Mouse (Mus musculus) CH12.LX (cell line): ENCODE measurements at regions not wholly inside any gene's neighbourhood (a gene's known extent, or its start where the extent isn't known, plus 50 kb on each side); places are given as distances from the start of the nearest gene placed in this dataset.

ENCODE experiments used
- DNase-seq: peaks from one replicate; pipeline ENCODE4 v3.0.0-alpha.2; 2013; ENCODE audit errors: extremely low read depth
- H3K27ac ChIP-seq: 2 replicates; pipeline ENCODE4 v1.5.1; 2012; ENCODE audit warnings: low read depth, mild to moderate bottlenecking, control low read depth, moderate library complexity; ENCODE audit not compliant: insufficient read depth
- H3K27me3 ChIP-seq: replicated peaks from 2 replicates; pipeline ENCODE3; 2012; ENCODE audit warnings: inconsistent platforms
- H3K36me3 ChIP-seq, 2 experiments: replicated peaks in 1 of 2; 2 replicates each; pipeline versions ENCODE3 to v1.6.1; 2012; ENCODE audit warnings: inconsistent platforms in 1 of 2, low read length in 1 of 2, mild to moderate bottlenecking in 1 of 2, mixed read lengths in 1 of 2, moderate library complexity in 1 of 2; ENCODE audit not compliant: control insufficient read depth in 1 of 2, insufficient read depth in 1 of 2
- H3K4me1 ChIP-seq, 2 experiments: 2 replicates each; pipeline ENCODE4 v1.6.1; 2012; ENCODE audit warnings: inconsistent platforms in 1 of 2, moderate library complexity in 1 of 2; ENCODE audit not compliant: insufficient read depth in 2 of 2, control insufficient read depth in 1 of 2
- H3K4me2 ChIP-seq: 2 replicates; pipeline ENCODE4 v1.6.1; 2012; ENCODE audit warnings: low read depth, mild to moderate bottlenecking, control low read depth; ENCODE audit not compliant: poor library complexity, insufficient read depth, severe bottlenecking
- H3K4me3 ChIP-seq, 3 experiments: fragments of 150-350 bp in 1 of 3; sonication (generic) in 1 of 3; replicated peaks in 1 of 3; 2 replicates each; pipeline versions ENCODE3 to v1.5.1; 2011 to 2012; ENCODE audit warnings: low read depth in 2 of 3, low read length in 2 of 3, mild to moderate bottlenecking in 2 of 3, moderate library complexity in 2 of 3, control low read depth in 1 of 3, improper control_type of control experiment in 1 of 3, inconsistent platforms in 1 of 3, mixed read lengths in 1 of 3; ENCODE audit not compliant: poor library complexity in 1 of 3
- H3K79me2 ChIP-seq: replicated peaks from 2 replicates; pipeline ENCODE4 v1.6.1; 2012; ENCODE audit warnings: mild to moderate bottlenecking, moderate library complexity; ENCODE audit not compliant: control insufficient read depth, poor library complexity, insufficient read depth, severe bottlenecking; ENCODE audit errors: extremely low read depth
- H3K9ac ChIP-seq: 2 replicates; pipeline ENCODE4 v1.6.1; 2012; ENCODE audit warnings: low read depth, mild to moderate bottlenecking, control low read depth, moderate library complexity; ENCODE audit not compliant: insufficient read depth
- H3K9me3 ChIP-seq: replicated peaks from 2 replicates; pipeline ENCODE3; 2012; ENCODE audit warnings: low read length, inconsistent platforms, mixed read lengths
- CHD1 ChIP-seq: IDR thresholded peaks from 2 replicates; pipeline ENCODE4 v1.6.1; 2012; ENCODE audit warnings: low read depth, low read length, improper control_type of control experiment, inconsistent platforms
- CHD2 ChIP-seq: IDR thresholded peaks from 2 replicates; pipeline ENCODE4 v1.6.1; 2011; ENCODE audit warnings: low read length, improper control_type of control experiment
- CTCF ChIP-seq, 2 experiments: IDR thresholded peaks in 1 of 2; conservative IDR thresholded peaks in 1 of 2; 2 replicates each; pipeline ENCODE4 v1.5.1; 2011 to 2012; ENCODE audit warnings: low read depth in 2 of 2, low read length in 2 of 2, improper control_type of control experiment in 1 of 2, inconsistent platforms in 1 of 2, mild to moderate bottlenecking in 1 of 2, moderate library complexity in 1 of 2
- E2F4 ChIP-seq: IDR thresholded peaks from 2 replicates; pipeline ENCODE4 v1.6.1; 2011; ENCODE audit warnings: low read depth, low read length, improper control_type of control experiment; ENCODE audit not compliant: insufficient replicate concordance
- ELF1 ChIP-seq: IDR thresholded peaks from 2 replicates; pipeline ENCODE4 v1.6.1; 2014; ENCODE audit warnings: low read depth, mild to moderate bottlenecking, inconsistent platforms, low read length, improper control_type of control experiment
- EP300 ChIP-seq: IDR thresholded peaks from 2 replicates; pipeline ENCODE4 v1.6.1; 2011; ENCODE audit warnings: low read length, improper control_type of control experiment
- IRF4 ChIP-seq: IDR thresholded peaks from 2 replicates; pipeline ENCODE4 v1.6.1; 2014; ENCODE audit warnings: low read depth, mild to moderate bottlenecking, inconsistent platforms, low read length, improper control_type of control experiment
- JUN ChIP-seq: IDR thresholded peaks from 2 replicates; pipeline ENCODE4 v1.6.1; 2011; ENCODE audit warnings: low read depth, mild to moderate bottlenecking, low read length, improper control_type of control experiment, moderate library complexity; ENCODE audit not compliant: insufficient read depth
- JUND ChIP-seq: conservative IDR thresholded peaks from 2 replicates; pipeline ENCODE4 v1.6.1; 2011; ENCODE audit warnings: low read depth, low read length, improper control_type of control experiment
- KAT2A ChIP-seq: IDR thresholded peaks from 2 replicates; pipeline ENCODE4 v1.6.1; 2012; ENCODE audit warnings: low read length, improper control_type of control experiment, inconsistent platforms; ENCODE audit not compliant: insufficient replicate concordance
- MAFK ChIP-seq: IDR thresholded peaks from 2 replicates; pipeline ENCODE4 v1.6.1; 2011; ENCODE audit warnings: low read length, improper control_type of control experiment; ENCODE audit not compliant: insufficient replicate concordance
- MAX ChIP-seq: IDR thresholded peaks from 2 replicates; pipeline ENCODE4 v1.6.1; 2011; ENCODE audit warnings: low read length, improper control_type of control experiment
- MAZ ChIP-seq: IDR thresholded peaks from 2 replicates; pipeline ENCODE4 v1.6.1; 2012; ENCODE audit warnings: low read depth, mild to moderate bottlenecking, inconsistent platforms, low read length, improper control_type of control experiment, moderate library complexity
- MEF2A ChIP-seq: IDR thresholded peaks from 2 replicates; pipeline ENCODE4 v1.6.1; 2014; ENCODE audit warnings: low read depth, mild to moderate bottlenecking, inconsistent platforms, low read length, improper control_type of control experiment, borderline replicate concordance
- MXI1 ChIP-seq: IDR thresholded peaks from 2 replicates; pipeline ENCODE4 v1.6.1; 2011; ENCODE audit warnings: mild to moderate bottlenecking, low read depth, low read length, improper control_type of control experiment
- MYC ChIP-seq: IDR thresholded peaks from 2 replicates; pipeline ENCODE4 v1.6.1; 2011; ENCODE audit warnings: low read depth, mild to moderate bottlenecking, improper control_type of control experiment, low read length
- NRF1 ChIP-seq: IDR thresholded peaks from 2 replicates; pipeline ENCODE4 v1.6.1; 2014; ENCODE audit warnings: low read depth, mild to moderate bottlenecking, inconsistent platforms, low read length, improper control_type of control experiment, moderate library complexity
- PAX5 ChIP-seq: IDR thresholded peaks from 2 replicates; pipeline ENCODE4 v1.6.1; 2012; ENCODE audit warnings: low read length, inconsistent platforms, mixed read lengths
- POLR2A ChIP-seq: IDR thresholded peaks from 2 replicates; pipeline ENCODE4 v1.6.1; 2011; ENCODE audit warnings: low read depth, mild to moderate bottlenecking, improper control_type of control experiment, low read length
- RAD21 ChIP-seq: IDR thresholded peaks from 2 replicates; pipeline ENCODE4 v1.6.1; 2011; ENCODE audit warnings: low read depth, mild to moderate bottlenecking, low read length, improper control_type of control experiment, moderate library complexity
- RCOR1 ChIP-seq: conservative IDR thresholded peaks from 2 replicates; pipeline ENCODE4 v1.6.1; 2012; ENCODE audit warnings: low read depth, mild to moderate bottlenecking, inconsistent platforms, low read length, improper control_type of control experiment
- SMC3 ChIP-seq: IDR thresholded peaks from 2 replicates; pipeline ENCODE4 v1.6.1; 2011; ENCODE audit warnings: low read depth, low read length, improper control_type of control experiment
- TBP ChIP-seq: conservative IDR thresholded peaks from 2 replicates; pipeline ENCODE4 v1.6.1; 2011; ENCODE audit warnings: low read depth, low read length, improper control_type of control experiment
- TCF12 ChIP-seq: IDR thresholded peaks from 2 replicates; pipeline ENCODE4 v1.6.1; 2014; ENCODE audit warnings: low read depth, mild to moderate bottlenecking, inconsistent platforms, low read length, improper control_type of control experiment
- UBTF ChIP-seq: IDR thresholded peaks from 2 replicates; pipeline ENCODE4 v1.6.1; 2012; ENCODE audit warnings: low read depth, mild to moderate bottlenecking, inconsistent platforms, low read length, improper control_type of control experiment, moderate library complexity
- USF1 ChIP-seq: IDR thresholded peaks from 2 replicates; pipeline ENCODE4 v1.6.1; 2014; ENCODE audit warnings: low read depth, mild to moderate bottlenecking, inconsistent platforms, low read length, improper control_type of control experiment
- USF2 ChIP-seq: conservative IDR thresholded peaks from 2 replicates; pipeline ENCODE4 v1.6.1; 2011; ENCODE audit warnings: low read depth, low read length, improper control_type of control experiment
- ZC3H11A ChIP-seq: IDR thresholded peaks from 2 replicates; pipeline ENCODE4 v1.6.1; 2012; ENCODE audit warnings: low read depth, mild to moderate bottlenecking, inconsistent platforms, low read length, improper control_type of control experiment
- ZKSCAN1 ChIP-seq: IDR thresholded peaks from 2 replicates; pipeline ENCODE4 v1.6.1; 2012; ENCODE audit warnings: low read depth, inconsistent platforms, low read length, improper control_type of control experiment, borderline replicate concordance
- ZNF384 ChIP-seq: IDR thresholded peaks from 2 replicates; pipeline ENCODE4 v1.6.1; 2012; ENCODE audit warnings: low read depth, low read length, improper control_type of control experiment, inconsistent platforms
- dilution Hi-C: fragments of 300-500 bp; cut with MboI; formaldehyde crosslinking; loops from 2 replicates; pipeline ENCODE4 v1.14.3; 2020; ENCODE audit warnings: low sequenced_read_pairs; ENCODE audit not compliant: extremely low pct_unique_long_range_greater_than_20kb, extremely low pct_ligation_motif_present
- in situ Hi-C: fragments of 300-500 bp; cut with MboI; formaldehyde crosslinking; loops from 3 replicates; pipeline ENCODE4 v1.14.3; 2019; ENCODE audit warnings: low sequenced_read_pairs, low pct_ligation_motif_present, low pct_unique_long_range_greater_than_20kb, mixed read lengths

DNA sequence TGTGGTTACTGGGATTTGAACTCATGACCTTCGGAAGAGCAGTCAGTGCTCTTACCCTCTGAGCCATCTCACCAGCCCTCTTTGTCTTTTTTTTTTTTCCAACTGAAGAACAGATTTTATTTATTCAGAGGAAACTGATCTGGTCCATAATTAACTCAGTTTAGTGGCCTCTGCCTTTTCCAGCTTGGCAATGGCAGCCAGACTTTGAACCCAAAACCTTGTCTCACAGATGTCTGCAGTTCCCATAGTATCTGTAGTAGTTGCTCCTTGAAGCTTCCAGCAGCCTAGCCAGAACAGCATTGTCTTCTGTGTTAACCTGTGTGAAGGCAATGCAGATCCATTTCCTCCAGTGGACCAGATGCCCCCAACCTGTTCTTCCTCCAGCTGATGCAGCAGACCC lies 64.2 kb upstream of the Daam1 start:
- H3K4me2 ChIP-seq, result no peak overlapping the region
- H3K27me3 ChIP-seq, result no peaks in the 10 kb centered on the region
- peaks cover 0 to 2% of the 10 kb centered on the region in 2 experiments; a peak in 1 of 4 replicates for H3K4me1 ChIP-seq
- TF ChIP-seq NRF1 (no peak), MXI1 (no peak), JUND (no peak), ELF1 (no peak), ZC3H11A (no peak), MAZ (no peak), RAD21 (no peak), RCOR1 (no peak), IRF4 (no peak), E2F4 (no peak), CHD2 (no peak), ZKSCAN1 (no peak), SMC3 (no peak), CHD1 (no peak), MAX (no peak), USF2 (no peak), CTCF (conservative IDR thresholded peaks at IDR 0.05 in 1 of 2, IDR thresholded peaks at IDR 0.05 in 1 of 2; ENCODE audit: low read depth in 2 of 2, low read length in 2 of 2) (no peak), TBP (no peak), PAX5 (no peak), MYC (no peak)
- TF ChIP-seq, all 38 proteins: peak for 0
- Histone ChIP-seq H3K4me3 (no peak overlapping the region), H3K27ac (no peak overlapping the region), H3K79me2 (no peaks in the 10 kb centered on the region), H3K9ac (no peak overlapping the region), H3K36me3 (no peaks in the 10 kb centered on the region), H3K9me3 (peaks cover 1% of the 10 kb centered on the region)
- dilution Hi-C loops, result no loop called here
- in situ Hi-C loops, result loop anchor here (25.0 kb wide), 1 partner anchor 646 kb away; the partner anchor contains the start of gene Rtn1
- no peak for DNase-seq

DNA sequence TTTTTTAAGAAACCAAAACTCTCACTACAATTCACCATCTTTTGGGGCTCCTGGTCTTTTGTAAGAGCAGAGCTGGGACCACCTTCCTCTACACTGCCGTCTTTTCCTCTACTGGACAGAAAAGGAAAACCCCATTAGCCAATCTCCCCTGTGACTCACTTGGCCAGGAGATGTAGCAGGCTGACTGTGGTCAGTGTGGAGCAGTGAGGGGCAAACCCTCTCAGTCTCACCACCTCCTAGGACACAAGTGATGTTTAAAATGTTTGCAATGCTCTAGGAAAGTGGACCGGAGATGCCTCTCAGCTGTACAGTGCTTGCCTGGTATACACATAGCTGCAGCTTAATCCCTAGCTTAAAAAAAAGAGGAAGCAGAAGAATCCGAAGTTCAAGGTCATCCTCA lies 63.0 kb upstream of the Daam1 start:
- dilution Hi-C loops, result no loop called here
- Histone ChIP-seq H3K27me3 (no peaks in the 10 kb centered on the region), H3K4me3 (no peak overlapping the region), H3K79me2 (no peaks in the 10 kb centered on the region), H3K36me3 (no peaks in the 10 kb centered on the region), H3K4me1 (peaks cover 0 to 2% of the 10 kb centered on the region in 2 experiments; a peak in 1 of 4 replicates)
- no peak for DNase-seq
- TF ChIP-seq E2F4, result no peak
- TF ChIP-seq TBP, result no peak
- no peak for TF ChIP-seq MAFK
- no peak for TF ChIP-seq KAT2A
- no peak for TF ChIP-seq CHD1
- TF ChIP-seq CHD2, result no peak
- no peak for TF ChIP-seq EP300
- no peak for TF ChIP-seq JUN
- TF ChIP-seq USF1, result no peak
- TF ChIP-seq UBTF, result no peak
- TF ChIP-seq TCF12, result no peak
- no peak for TF ChIP-seq MEF2A
- TF ChIP-seq ZNF384, result no peak
- TF ChIP-seq ZKSCAN1, result no peak
- TF ChIP-seq POLR2A, result no peak
- no peak for TF ChIP-seq SMC3
- no peak for TF ChIP-seq MAZ
- TF ChIP-seq, all 38 proteins: peak for 0
- no peaks in the 10 kb centered on the region for H3K9me3 ChIP-seq
- no peak overlapping the region for H3K27ac ChIP-seq
- no peak overlapping the region for H3K4me2 ChIP-seq
- no peak overlapping the region for H3K9ac ChIP-seq
- in situ Hi-C loops, result loop anchor here (25.0 kb wide), 1 partner anchor 644 kb away; the partner anchor contains the start of gene Rtn1
